Mouse (Mus musculus) C2C12 (cell line): ENCODE results near the gene Phlpp1. TPM values are rescaled to one million over a fixed set of nuclear protein-coding genes. Genes with fewer than 3 reads are reported as not detected.

Source experiments
- H3K27me3 ChIP-seq: one replicate; pipeline ENCODE4 v1.6.1; 2011; ENCODE audit not compliant: control insufficient read depth, insufficient read depth, insufficient read length
- H3K36me3 ChIP-seq: one replicate; pipeline ENCODE4 v1.6.1; 2011; ENCODE audit not compliant: control insufficient read depth, insufficient read depth
- H3K4me3 ChIP-seq: one replicate; pipeline ENCODE4 v1.5.1; 2011; ENCODE audit warnings: mild to moderate bottlenecking, control low read depth; ENCODE audit not compliant: poor library complexity, insufficient read depth, severe bottlenecking
- H3K79me2 ChIP-seq: one replicate; pipeline ENCODE4 v1.6.1; 2011; ENCODE audit not compliant: control insufficient read depth, insufficient read depth
- H3K79me3 ChIP-seq: one replicate; pipeline ENCODE4 v1.6.1; 2011; ENCODE audit warnings: low read depth, control low read depth
- H3ac ChIP-seq: one replicate; pipeline ENCODE3; 2011; ENCODE audit warnings: low read depth; ENCODE audit not compliant: control insufficient read depth, insufficient read length
- CEBPB ChIP-seq: IDR thresholded peaks from one replicate; pipeline ENCODE4 v1.6.1; 2011; ENCODE audit warnings: low read depth, mild to moderate bottlenecking, control low read depth, moderate library complexity
- CTCF ChIP-seq: IDR thresholded peaks from one replicate; pipeline ENCODE4 v1.5.1; 2011; ENCODE audit not compliant: control insufficient read depth, insufficient read depth, insufficient read length
- FOSL1 ChIP-seq: IDR thresholded peaks from one replicate; pipeline ENCODE4 v1.8.0; 2011; ENCODE audit warnings: mild to moderate bottlenecking, low read length; ENCODE audit not compliant: poor library complexity, insufficient read depth, severe bottlenecking
- MAX ChIP-seq: IDR thresholded peaks from one replicate; pipeline ENCODE4 v1.6.1; 2011; ENCODE audit warnings: mild to moderate bottlenecking, control low read depth
- MYOD1 ChIP-seq: IDR thresholded peaks from one replicate; pipeline ENCODE4 v1.6.1; 2011; ENCODE audit warnings: low read depth; ENCODE audit not compliant: control insufficient read depth, insufficient read length
- MYOG ChIP-seq: IDR thresholded peaks from one replicate; pipeline ENCODE4 v1.6.1; 2011; ENCODE audit not compliant: control insufficient read depth, insufficient read length; ENCODE audit errors: extremely low read depth
- USF1 ChIP-seq: IDR thresholded peaks from one replicate; pipeline ENCODE4 v1.6.1; 2011; ENCODE audit warnings: low read depth, mild to moderate bottlenecking, control low read depth, moderate library complexity
- polyA plus RNA-seq: library from polyadenylated mRNA; unstranded; fragments of >200 nt; fragmentation: generic; extraction: Trizol; gene quantifications from one replicate; pipeline ENCODE4 v1.2.1, GENCODE M21; 2012; ENCODE audit warnings: missing spikeins

The Phlpp1 gene
- polyA plus RNA-seq, 1 experiment, result 6.3 TPM

DNA sequence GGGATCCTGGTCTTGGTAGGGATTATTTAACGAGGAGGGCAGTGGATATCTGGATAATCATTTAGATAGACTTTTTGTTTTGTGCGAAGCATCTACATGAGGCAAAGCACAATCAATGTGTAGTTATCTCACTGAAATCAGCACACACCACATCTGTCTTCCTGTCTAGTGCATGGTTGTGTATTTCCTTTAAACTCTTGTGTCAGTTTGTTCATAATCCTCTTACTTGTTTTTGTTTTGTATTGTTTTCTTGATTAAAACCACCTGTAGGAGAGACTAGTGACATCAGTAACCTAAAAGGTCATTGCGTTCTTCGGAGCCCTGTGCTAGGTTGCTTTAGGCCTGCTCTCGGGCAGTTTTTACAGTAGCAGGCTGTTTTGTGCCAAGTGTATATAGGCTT lies 146.8 kb downstream of the Phlpp1 start:
- Histone ChIP-seq H3K27me3 (no peaks in the 10 kb centered on the region), H3K4me3 (no peak overlapping the region), H3K79me2 (peaks cover 13% of the 10 kb centered on the region), H3K36me3 (peaks cover 11% of the 10 kb centered on the region), H3ac (no peak overlapping the region), H3K79me3 (no peaks in the 10 kb centered on the region)
- TF ChIP-seq MYOD1 (no peak), FOSL1 (no peak), CTCF (no peak), MYOG (no peak), MAX (no peak), CEBPB (no peak), USF1 (no peak)

DNA sequence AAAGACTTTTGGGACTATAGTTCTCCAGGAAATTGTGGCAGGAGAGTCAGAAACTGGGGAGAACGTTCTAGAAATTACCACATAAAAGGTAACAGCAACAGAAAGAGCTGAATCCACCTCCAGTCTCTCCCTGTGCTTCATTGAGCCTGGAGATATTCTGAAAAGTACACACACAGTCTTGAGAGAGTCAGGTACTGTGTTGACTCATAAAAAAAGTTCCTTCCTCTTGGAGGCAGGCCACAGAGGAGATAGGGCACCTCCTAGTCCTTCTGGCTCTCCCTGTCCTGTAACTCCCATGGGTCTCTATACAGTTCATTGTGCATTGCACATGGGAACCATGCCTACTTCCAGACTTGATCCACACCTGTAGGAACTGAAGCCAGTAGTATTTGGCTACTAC lies 149.0 kb downstream of the Phlpp1 start:
- H3ac ChIP-seq, result no peak overlapping the region

DNA sequence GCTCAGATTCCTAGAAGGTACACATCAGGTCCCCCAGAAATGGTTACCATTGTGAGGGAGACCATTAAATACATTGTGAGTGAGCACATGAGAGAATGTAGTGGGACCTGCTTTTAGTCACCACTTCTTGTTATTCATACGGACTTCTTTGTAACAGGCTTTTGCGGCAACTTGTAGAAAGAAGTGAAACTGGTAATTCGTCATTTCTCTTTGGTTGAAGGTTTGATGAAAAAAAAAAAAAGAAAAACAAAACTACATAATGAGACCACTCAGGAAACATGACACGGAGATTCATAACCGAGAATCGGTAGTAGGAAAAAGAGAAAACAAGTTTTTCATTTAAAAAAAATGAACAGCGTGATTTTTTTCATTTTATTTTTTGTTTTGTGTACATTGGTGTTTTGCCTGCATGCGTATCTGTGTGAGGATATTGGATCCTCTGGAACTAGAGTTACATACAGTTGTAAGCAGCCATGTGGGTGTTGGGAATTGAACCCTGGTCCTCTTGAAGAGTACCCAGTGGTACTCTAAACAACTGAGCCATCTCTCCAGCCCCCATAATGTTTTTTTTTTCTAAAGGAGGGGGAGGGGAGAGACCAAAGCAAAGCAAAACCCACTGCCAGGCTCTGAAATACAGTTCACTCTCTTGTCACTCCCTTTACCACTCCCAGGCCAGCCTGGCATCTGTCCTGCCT lies 150.0 kb downstream of the Phlpp1 start:
- Histone ChIP-seq H3K27me3 (no peaks in the 10 kb centered on the region), H3K4me3 (no peak overlapping the region), H3K79me2 (peaks cover 8% of the 10 kb centered on the region), H3K79me3 (no peaks in the 10 kb centered on the region), H3ac (no peak overlapping the region), H3K36me3 (peaks cover 11% of the 10 kb centered on the region)
- TF ChIP-seq USF1 (no peak), MYOD1 (no peak), CEBPB (no peak), FOSL1 (no peak), MAX (no peak), CTCF (no peak), MYOG (no peak)

More for the DNA sequence above, 149.0 kb downstream of the Phlpp1 start:
- H3K36me3 ChIP-seq, result peaks cover 11% of the 10 kb centered on the region
- TF ChIP-seq CEBPB, result no peak
- no peak for TF ChIP-seq MYOG
- TF ChIP-seq USF1, result no peak
- TF ChIP-seq FOSL1, result no peak
- TF ChIP-seq MYOD1, result no peak
- no peak for TF ChIP-seq CTCF
- TF ChIP-seq MAX, result no peak
- no peak overlapping the region for H3K4me3 ChIP-seq
- no peaks in the 10 kb centered on the region for H3K27me3 ChIP-seq
- H3K79me3 ChIP-seq, result no peaks in the 10 kb centered on the region
- H3K79me2 ChIP-seq, result peaks cover 8% of the 10 kb centered on the region

DNA sequence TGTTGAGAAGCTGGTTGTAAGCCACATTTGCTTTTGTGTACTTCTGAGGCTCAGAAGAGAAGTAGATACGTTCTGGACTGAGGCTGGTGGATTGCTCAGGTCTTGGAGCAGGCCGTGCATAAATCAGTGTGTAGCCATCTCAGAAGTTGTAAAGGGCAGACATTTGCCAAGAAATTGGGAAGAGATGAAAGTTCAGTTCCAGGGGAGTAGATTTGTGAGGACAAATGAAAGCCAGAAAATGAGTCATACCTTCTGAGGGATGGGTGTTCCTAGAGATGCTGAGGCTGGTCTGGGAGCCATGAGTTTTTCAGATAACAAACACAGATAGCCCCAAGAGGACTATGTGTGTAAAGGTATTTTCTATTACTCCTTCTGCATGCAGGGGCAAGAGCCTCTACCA lies 155.1 kb downstream of the Phlpp1 start:
- Histone ChIP-seq H3ac (no peak overlapping the region), H3K79me3 (no peaks in the 10 kb centered on the region), H3K79me2 (no peaks in the 10 kb centered on the region), H3K27me3 (no peaks in the 10 kb centered on the region), H3K4me3 (no peak overlapping the region), H3K36me3 (no peaks in the 10 kb centered on the region)
- no peak for TF ChIP-seq MYOG
- TF ChIP-seq FOSL1, result no peak
- no peak for TF ChIP-seq MAX

DNA sequence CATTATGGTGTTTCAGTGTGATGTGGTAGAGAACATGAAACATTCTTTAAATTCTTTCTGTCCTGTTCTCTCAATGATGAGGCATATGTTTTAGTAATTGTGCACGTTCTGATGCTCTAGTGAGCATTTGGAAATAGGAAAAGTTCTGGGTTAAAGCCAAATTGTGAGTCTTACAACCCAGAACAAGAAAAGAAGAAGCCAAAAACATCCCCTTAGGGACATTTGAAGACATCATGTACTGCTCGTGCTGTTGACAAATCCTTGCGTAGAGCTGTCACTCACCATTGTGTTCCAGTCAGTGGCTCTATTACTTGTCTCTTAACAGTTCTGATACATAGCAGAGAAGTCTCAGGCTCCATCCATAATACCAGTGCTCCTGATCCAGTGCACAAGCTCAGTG lies 170.5 kb downstream of the Phlpp1 start:
- TF ChIP-seq FOSL1 (no peak), CTCF (no peak), USF1 (no peak), MYOD1 (no peak), MAX (no peak), MYOG (no peak), CEBPB (no peak)
- Histone ChIP-seq H3K79me3 (peaks cover 1% of the 10 kb centered on the region), H3K27me3 (no peaks in the 10 kb centered on the region), H3ac (no peak overlapping the region), H3K36me3 (peaks cover 21% of the 10 kb centered on the region), H3K79me2 (no peaks in the 10 kb centered on the region), H3K4me3 (no peak overlapping the region)

DNA sequence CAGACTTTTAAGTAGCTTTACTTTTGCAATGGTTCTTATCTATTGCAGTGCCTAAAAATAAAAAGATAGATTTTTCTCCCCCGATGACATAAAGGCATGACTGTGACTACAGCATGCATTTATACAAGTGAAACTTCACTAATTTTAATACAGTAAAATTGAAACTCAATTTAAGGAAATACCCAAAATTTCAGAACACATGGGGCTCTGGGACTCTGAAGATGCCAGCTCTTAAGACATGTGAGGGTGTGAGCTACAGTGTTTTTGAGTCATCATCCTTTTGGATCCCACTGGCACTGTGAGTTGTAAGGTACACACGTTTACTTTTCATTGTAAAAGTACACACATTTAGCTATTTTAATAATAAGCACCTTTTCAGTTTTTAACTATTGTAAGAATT lies 173.7 kb downstream of the Phlpp1 start:
- Histone ChIP-seq H3K79me2 (no peaks in the 10 kb centered on the region), H3K79me3 (peaks cover 1% of the 10 kb centered on the region), H3ac (no peak overlapping the region), H3K4me3 (no peak overlapping the region), H3K27me3 (no peaks in the 10 kb centered on the region), H3K36me3 (peaks cover 27% of the 10 kb centered on the region)
- no peak for TF ChIP-seq MYOG
- no peak for TF ChIP-seq MAX
- TF ChIP-seq MYOD1, result no peak
- no peak for TF ChIP-seq CEBPB
- TF ChIP-seq USF1, result no peak
- TF ChIP-seq CTCF, result no peak
- TF ChIP-seq FOSL1, result no peak
